Mouse (Mus musculus): Measurements from ENCODE around the gene Klhl8.

DNA sequence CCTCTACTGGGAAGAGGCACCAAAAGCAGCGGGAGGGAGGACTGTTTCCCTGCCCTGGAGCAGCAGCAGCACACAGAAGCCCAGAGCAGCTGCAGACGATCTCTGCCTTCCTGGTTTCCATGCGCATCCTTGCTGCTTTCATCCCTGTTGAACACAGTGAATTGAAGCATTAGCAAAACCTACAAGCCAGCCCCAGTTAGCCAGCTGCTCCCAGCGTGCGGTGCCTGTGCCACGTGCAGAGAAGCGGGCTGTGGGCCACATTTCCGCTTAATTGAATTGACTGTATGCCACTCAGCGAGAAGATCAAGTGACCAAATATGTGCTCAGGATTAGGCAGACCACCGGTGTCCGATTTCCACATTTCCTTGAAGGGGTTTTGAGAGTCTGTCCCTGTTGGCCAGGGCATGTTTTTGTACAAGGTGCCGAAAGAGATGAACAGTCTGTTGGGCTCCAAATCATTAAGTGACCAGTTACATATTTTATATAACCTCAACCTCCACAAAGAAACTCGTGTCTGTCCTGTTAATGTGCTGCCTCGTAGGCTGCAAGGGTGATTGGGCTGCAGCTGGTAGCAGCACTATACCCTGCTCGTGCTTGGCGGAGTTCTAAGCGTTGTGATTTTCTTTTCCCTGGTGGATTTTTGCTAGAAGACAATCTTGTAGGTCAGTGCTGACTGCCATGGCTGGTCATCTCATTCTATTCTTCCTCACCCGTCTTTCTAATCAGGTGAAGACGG is 65.5 kb downstream of the Klhl8 start:
- TF ChIP-seq CTCF (IDR thresholded peaks at IDR 0.05; ENCODE audit: borderline replicate concordance, insufficient read depth, low read length) (no peak), POLR2A (IDR thresholded peaks at IDR 0.05; ENCODE audit: low read depth, low read length) (no peak)

Data from embryonic fibroblast, embryonic 13.5 days (primary cell).